Mouse (Mus musculus) spleen, adult 2 months (tissue): Measurements from ENCODE around the gene Adgrl3.

Experiments used
- CTCF ChIP-seq: fragments of 200-500 bp; IDR thresholded peaks from 2 replicates; pipeline ENCODE4 v1.5.1; 2011; ENCODE audit warnings: mild to moderate bottlenecking, inconsistent platforms; ENCODE audit not compliant: insufficient read depth, insufficient read length, insufficient replicate concordance; ENCODE audit errors: extremely low read depth
- POLR2A ChIP-seq: fragments of 200-500 bp; IDR thresholded peaks from 2 replicates; pipeline ENCODE4 v1.6.1; 2011; ENCODE audit warnings: low read depth, low read length, inconsistent platforms

DNA sequence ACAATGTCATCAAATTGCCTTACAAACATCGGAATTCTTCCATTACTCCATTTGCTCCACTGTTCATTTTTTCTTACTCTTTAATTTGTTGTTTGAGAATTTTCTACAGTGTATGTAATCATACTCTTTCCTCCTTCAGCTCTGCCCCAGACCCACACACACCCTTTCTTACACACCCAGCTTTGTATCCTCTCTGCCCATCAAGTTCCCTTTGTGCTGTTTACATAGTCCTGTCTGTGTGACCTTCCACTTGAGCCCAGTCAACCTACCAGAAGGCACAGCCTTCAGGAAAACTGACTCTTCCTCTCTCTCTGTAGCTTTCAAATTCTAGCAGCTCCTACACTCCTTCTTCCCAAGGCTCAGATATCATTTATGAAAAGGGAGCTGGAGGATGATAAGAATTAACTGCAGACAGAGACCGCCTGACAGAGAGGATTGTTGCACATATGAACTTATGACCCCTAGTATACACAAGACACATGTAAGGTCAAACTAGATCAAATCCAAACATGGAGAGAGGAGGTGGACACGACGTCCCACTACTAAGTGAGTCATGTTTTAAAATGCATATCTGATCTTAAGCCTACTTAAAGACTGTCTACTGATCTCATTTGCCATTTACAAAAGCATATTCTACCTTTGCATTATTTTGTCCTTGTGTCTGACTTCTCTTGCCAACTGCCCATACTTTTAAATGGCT, 654.5 kb downstream of the Adgrl3 start:
- TF ChIP-seq CTCF: no peak
- no peak for TF ChIP-seq POLR2A
